Mouse (Mus musculus) adrenal gland (tissue): ENCODE measurements at regions not wholly inside any gene's neighbourhood (a gene's known extent, or its start where the extent isn't known, plus 50 kb on each side); places are given as distances from the start of the nearest gene placed in this dataset.

Source experiments
- intact Hi-C: fragments of 180-260 bp; cut with DNase I; formaldehyde crosslinking; loops from one replicate; pipeline ENCODE4 v1.15.1; 2025

- intact Hi-C loops = loop anchor here (5.0 to 10.0 kb wide), 3 partner anchors 232 to 345 kb away; no protein-coding TSS in a partner anchor
Observed at GRCm38 (mm10) chr8:40152451-40152850, 522.4 kb upstream of the Adam24 start.

GRCm38 (mm10) chr8:40186715-40187583, 487.9 kb upstream of the Adam24 start:
- intact Hi-C loops = loop anchor here (5.0 to 10.0 kb wide), 3 partner anchors 110 to 230 kb away; no protein-coding TSS in a partner anchor

GRCm38 (mm10) chr8:40187584-40187934, 487.3 kb upstream of the Adam24 start:
- intact Hi-C loops = loop anchor here (5.0 to 10.0 kb wide), 3 partner anchors 110 to 230 kb away; no protein-coding TSS in a partner anchor

GRCm38 (mm10) chr8:40192266-40192665, 482.6 kb upstream of the Adam24 start:
- intact Hi-C loops = no loop called here

- intact Hi-C loops = no loop called here
Observed at GRCm38 (mm10) chr8:40193148-40193547, 481.7 kb upstream of the Adam24 start.

- intact Hi-C loops = no loop called here
Observed at GRCm38 (mm10) chr8:40210871-40211270, 464.0 kb upstream of the Adam24 start.

- intact Hi-C loops = no loop called here
Observed at GRCm38 (mm10) chr8:40223521-40223920, 451.4 kb upstream of the Adam24 start.

GRCm38 (mm10) chr8:40227262-40227661, 447.6 kb upstream of the Adam24 start:
- intact Hi-C loops = no loop called here
